Mouse (Mus musculus) liver, embryonic 15.5 days (tissue): ENCODE results near the gene Tor1aip2. TPM values are rescaled to one million over a fixed set of nuclear protein-coding genes. Genes with fewer than 3 reads are reported as not detected.

Source experiments
- ATAC-seq: fragments of 200-750 bp; cut with Nextera tagmentation; 2 replicates; pipeline ENCODE4 v1.8.0; 2017; ENCODE audit warnings: moderate number of reproducible peaks, mild to moderate bottlenecking, moderate library complexity; ENCODE audit not compliant: insufficient read depth
- H3K27ac ChIP-seq: fragments of 300-500 bp; sonication (generic); replicated peaks from 2 replicates; pipeline ENCODE4 v1.5.1; 2015; ENCODE audit warnings: mild to moderate bottlenecking, inconsistent platforms
- H3K27me3 ChIP-seq: fragments of 300-500 bp; sonication (generic); 2 replicates; pipeline ENCODE4 v1.6.1; 2015; ENCODE audit warnings: mild to moderate bottlenecking, inconsistent platforms
- H3K36me3 ChIP-seq: fragments of 300-500 bp; sonication (generic); replicated peaks from 2 replicates; pipeline ENCODE4 v1.6.1; 2015; ENCODE audit warnings: moderate library complexity, mild to moderate bottlenecking, inconsistent platforms
- H3K4me1 ChIP-seq: fragments of 300-500 bp; sonication (generic); replicated peaks from 2 replicates; pipeline ENCODE4 v1.6.1; 2015; ENCODE audit warnings: inconsistent platforms
- H3K4me2 ChIP-seq: fragments of 300-500 bp; sonication (generic); 2 replicates; pipeline ENCODE4 v1.6.1; 2015; ENCODE audit warnings: moderate library complexity, mild to moderate bottlenecking, inconsistent platforms
- H3K4me3 ChIP-seq: fragments of 300-500 bp; sonication (generic); replicated peaks from 2 replicates; pipeline ENCODE4 v1.5.1; 2015; ENCODE audit warnings: mild to moderate bottlenecking, inconsistent platforms
- H3K9ac ChIP-seq: fragments of 300-500 bp; sonication (generic); 2 replicates; pipeline ENCODE4 v1.6.1; 2015; ENCODE audit warnings: moderate library complexity, mild to moderate bottlenecking, inconsistent platforms
- H3K9me3 ChIP-seq: fragments of 300-500 bp; sonication (generic); replicated peaks from 2 replicates; pipeline ENCODE4 v1.6.1; 2016; ENCODE audit warnings: inconsistent platforms
- WGBS: fragments of 180-500 bp; shearing (Covaris S2); methylation state at CpG from one replicate; pipeline ENCODE4 v1.1.7; 2015; ENCODE audit warnings: mixed read lengths; ENCODE audit not compliant: insufficient replicate concordance; 5-methylcytosine and 5-hydroxymethylcytosine counted together
- polyA plus RNA-seq: library from polyadenylated mRNA; unstranded; fragments of >200 nt; fragmentation: Nextera tagmentation; extraction: Ambion mirVana; gene quantifications from 2 replicates; pipeline ENCODE4 v1.2.1, GENCODE M21; 2015

The Tor1aip2 gene
- polyA plus RNA-seq, 1 experiment from 2014 or later: 51.2 TPM

- Histone ChIP-seq H3K4me2 (peak overlapping the region; percentile 79), H3K9me3 (no peaks in the 10 kb centered on the region), H3K27ac (peak overlapping the region; percentile 68), H3K4me3 (peak overlapping the region; percentile 65), H3K36me3 (peaks cover 43% of the 10 kb centered on the region), H3K4me1 (peaks cover 67% of the 10 kb centered on the region), H3K9ac (peak overlapping the region; percentile 57), H3K27me3 (no peaks in the 10 kb centered on the region)
- ATAC-seq: peak; percentile 28; the same call in 1 of the 2 replicates
- 15% methylated on average over 7 of the region's 7 CpGs for WGBS
Observed at GRCm38 (mm10) chr1:156041451-156042241, 6.4 kb downstream of the Tor1aip2 start.

GRCm38 (mm10) chr1:156042481-156042880, 7.3 kb downstream of the Tor1aip2 start:
- Histone ChIP-seq H3K4me1 (peaks cover 69% of the 10 kb centered on the region), H3K27ac (peak overlapping the region; percentile 68), H3K9ac (peak overlapping the region; percentile 57; the same call in 1 of the 2 replicates), H3K4me2 (peak overlapping the region; percentile 79), H3K36me3 (peaks cover 49% of the 10 kb centered on the region), H3K4me3 (peak overlapping the region; percentile 65), H3K9me3 (no peaks in the 10 kb centered on the region), H3K27me3 (no peaks in the 10 kb centered on the region)
- no peak for ATAC-seq
- WGBS: 47% methylated on average over 5 of the region's 5 CpGs

- Histone ChIP-seq H3K27ac (0 out of 2 replicates have a peak overlapping the region, but pooled peaks have one; percentile 29), H3K9ac (no peak overlapping the region), H3K4me1 (peaks cover 73% of the 10 kb centered on the region), H3K4me2 (peak overlapping the region; percentile 31), H3K36me3 (peaks cover 55% of the 10 kb centered on the region), H3K27me3 (no peaks in the 10 kb centered on the region), H3K4me3 (no peak overlapping the region; the same call in 1 of the 2 replicates), H3K9me3 (no peaks in the 10 kb centered on the region)
- ATAC-seq: no peak
- WGBS: 17% methylated on average over 4 of the region's 4 CpGs
Observed at GRCm38 (mm10) chr1:156043027-156043426, 7.8 kb downstream of the Tor1aip2 start.

- H3K4me3 ChIP-seq: no peak overlapping the region
- H3K36me3 ChIP-seq: peaks cover 66% of the 10 kb centered on the region
- no peak overlapping the region for H3K27ac ChIP-seq
- ATAC-seq: no peak
- no peaks in the 10 kb centered on the region for H3K9me3 ChIP-seq
- WGBS: 43% methylated on average over 5 of the region's 5 CpGs
- no peak overlapping the region for H3K9ac ChIP-seq
- H3K27me3 ChIP-seq: no peaks in the 10 kb centered on the region
- no peak overlapping the region for H3K4me2 ChIP-seq
- peaks cover 62% of the 10 kb centered on the region for H3K4me1 ChIP-seq
Observed at GRCm38 (mm10) chr1:156044211-156044611, 9.0 kb downstream of the Tor1aip2 start.

- no peaks in the 10 kb centered on the region for H3K27me3 ChIP-seq
- no peak overlapping the region for H3K4me3 ChIP-seq
- H3K27ac ChIP-seq: no peak overlapping the region
- H3K36me3 ChIP-seq: peaks cover 91% of the 10 kb centered on the region
- H3K9ac ChIP-seq: no peak overlapping the region
- peaks cover 45% of the 10 kb centered on the region for H3K4me1 ChIP-seq
- 89% methylated on average over 3 of the region's 3 CpGs for WGBS
- no peak for ATAC-seq
- H3K9me3 ChIP-seq: no peaks in the 10 kb centered on the region
- no peak overlapping the region for H3K4me2 ChIP-seq
Observed at GRCm38 (mm10) chr1:156046688-156047087, 11.5 kb downstream of the Tor1aip2 start.

- H3K9me3 ChIP-seq: no peaks in the 10 kb centered on the region
- H3K4me2 ChIP-seq: no peak overlapping the region
- H3K4me3 ChIP-seq: no peak overlapping the region
- 72% methylated on average over 2 of the region's 2 CpGs for WGBS
- ATAC-seq: no peak
- no peaks in the 10 kb centered on the region for H3K27me3 ChIP-seq
- H3K36me3 ChIP-seq: peaks cover 89% of the 10 kb centered on the region
- no peak overlapping the region for H3K9ac ChIP-seq
- H3K27ac ChIP-seq: no peak overlapping the region
- peaks cover 5% of the 10 kb centered on the region; the same call in 1 of the 2 replicates for H3K4me1 ChIP-seq
Observed at GRCm38 (mm10) chr1:156058207-156058606, 23.0 kb downstream of the Tor1aip2 start.

GRCm38 (mm10) chr1:156062193-156062592, 27.0 kb downstream of the Tor1aip2 start:
- Histone ChIP-seq H3K4me3 (no peak overlapping the region), H3K36me3 (peaks cover 90% of the 10 kb centered on the region), H3K4me1 (peaks cover 8% of the 10 kb centered on the region; the same call in 1 of the 2 replicates), H3K9me3 (no peaks in the 10 kb centered on the region), H3K9ac (no peak overlapping the region), H3K27ac (no peak overlapping the region), H3K27me3 (no peaks in the 10 kb centered on the region), H3K4me2 (no peak overlapping the region)
- 83% methylated on average over 4 of the region's 4 CpGs for WGBS
- ATAC-seq: no peak; the same call in 1 of the 2 replicates

GRCm38 (mm10) chr1:156066133-156066532, 30.9 kb downstream of the Tor1aip2 start:
- Histone ChIP-seq H3K4me3 (no peak overlapping the region), H3K27ac (no peak overlapping the region), H3K36me3 (peaks cover 69% of the 10 kb centered on the region), H3K9ac (no peak overlapping the region), H3K27me3 (no peaks in the 10 kb centered on the region), H3K4me2 (no peak overlapping the region), H3K9me3 (no peaks in the 10 kb centered on the region), H3K4me1 (peaks cover 12% of the 10 kb centered on the region; the same call in 1 of the 2 replicates)
- no peak for ATAC-seq
- WGBS: 60% methylated on average over 3 of the region's 3 CpGs

- 76% methylated on average over 14 of the region's 14 CpGs for WGBS
- peaks cover 25% of the 10 kb centered on the region for H3K4me1 ChIP-seq
- H3K36me3 ChIP-seq: peaks cover 32% of the 10 kb centered on the region
- H3K4me3 ChIP-seq: no peak overlapping the region
- H3K27me3 ChIP-seq: no peaks in the 10 kb centered on the region
- H3K27ac ChIP-seq: no peak overlapping the region
- H3K9ac ChIP-seq: no peak overlapping the region
- H3K9me3 ChIP-seq: no peaks in the 10 kb centered on the region
- ATAC-seq: no peak
- H3K4me2 ChIP-seq: no peak overlapping the region
Observed at GRCm38 (mm10) chr1:156070106-156070505, 34.9 kb downstream of the Tor1aip2 start.

GRCm38 (mm10) chr1:156073169-156073821, 38.1 kb downstream of the Tor1aip2 start:
- WGBS: 59% methylated on average over 15 of the region's 15 CpGs
- no peak overlapping the region for H3K9ac ChIP-seq
- H3K9me3 ChIP-seq: no peaks in the 10 kb centered on the region
- H3K36me3 ChIP-seq: peaks cover 2% of the 10 kb centered on the region; the same call in 1 of the 2 replicates
- H3K4me3 ChIP-seq: no peak overlapping the region
- ATAC-seq: peak; percentile 73
- peaks cover 20% of the 10 kb centered on the region for H3K4me1 ChIP-seq
- no peaks in the 10 kb centered on the region for H3K27me3 ChIP-seq
- no peak overlapping the region for H3K4me2 ChIP-seq
- peak overlapping the region; percentile 78 for H3K27ac ChIP-seq

- H3K27ac ChIP-seq: 0 out of 2 replicates have a peak overlapping the region, but pooled peaks have one; percentile 33
- no peaks in the 10 kb centered on the region for H3K36me3 ChIP-seq
- ATAC-seq: no peak
- H3K9me3 ChIP-seq: no peaks in the 10 kb centered on the region
- no peak overlapping the region for H3K4me2 ChIP-seq
- WGBS: 56% methylated on average over 8 of the region's 8 CpGs
- H3K9ac ChIP-seq: no peak overlapping the region
- H3K27me3 ChIP-seq: no peaks in the 10 kb centered on the region
- H3K4me1 ChIP-seq: peaks cover 20% of the 10 kb centered on the region
- no peak overlapping the region for H3K4me3 ChIP-seq
Observed at GRCm38 (mm10) chr1:156074575-156074974, 39.4 kb downstream of the Tor1aip2 start.
